Mouse (Mus musculus) CH12.LX (cell line): Measurements from ENCODE around the gene Renbp. TPM values are rescaled to one million over a fixed set of nuclear protein-coding genes. Genes with fewer than 3 reads are reported as not detected.

ENCODE experiments used
- DNase-seq: peaks from one replicate; pipeline ENCODE4 v3.0.0-alpha.2; 2013; ENCODE audit errors: extremely low read depth
- H3K27ac ChIP-seq: 2 replicates; pipeline ENCODE4 v1.5.1; 2012; ENCODE audit warnings: low read depth, mild to moderate bottlenecking, control low read depth, moderate library complexity; ENCODE audit not compliant: insufficient read depth
- H3K27me3 ChIP-seq: replicated peaks from 2 replicates; pipeline ENCODE3; 2012; ENCODE audit warnings: inconsistent platforms
- H3K36me3 ChIP-seq, 2 experiments: replicated peaks in 1 of 2; 2 replicates each; pipeline versions ENCODE3 to v1.6.1; 2012; ENCODE audit warnings: inconsistent platforms in 1 of 2, low read length in 1 of 2, mild to moderate bottlenecking in 1 of 2, mixed read lengths in 1 of 2, moderate library complexity in 1 of 2; ENCODE audit not compliant: control insufficient read depth in 1 of 2, insufficient read depth in 1 of 2
- H3K4me1 ChIP-seq, 2 experiments: 2 replicates each; pipeline ENCODE4 v1.6.1; 2012; ENCODE audit warnings: inconsistent platforms in 1 of 2, moderate library complexity in 1 of 2; ENCODE audit not compliant: insufficient read depth in 2 of 2, control insufficient read depth in 1 of 2
- H3K4me2 ChIP-seq: 2 replicates; pipeline ENCODE4 v1.6.1; 2012; ENCODE audit warnings: low read depth, mild to moderate bottlenecking, control low read depth; ENCODE audit not compliant: poor library complexity, insufficient read depth, severe bottlenecking
- H3K4me3 ChIP-seq, 3 experiments: fragments of 150-350 bp in 1 of 3; sonication (generic) in 1 of 3; replicated peaks in 1 of 3; 2 replicates each; pipeline versions ENCODE3 to v1.5.1; 2011 to 2012; ENCODE audit warnings: low read depth in 2 of 3, low read length in 2 of 3, mild to moderate bottlenecking in 2 of 3, moderate library complexity in 2 of 3, control low read depth in 1 of 3, improper control_type of control experiment in 1 of 3, inconsistent platforms in 1 of 3, mixed read lengths in 1 of 3; ENCODE audit not compliant: poor library complexity in 1 of 3
- H3K79me2 ChIP-seq: replicated peaks from 2 replicates; pipeline ENCODE4 v1.6.1; 2012; ENCODE audit warnings: mild to moderate bottlenecking, moderate library complexity; ENCODE audit not compliant: control insufficient read depth, poor library complexity, insufficient read depth, severe bottlenecking; ENCODE audit errors: extremely low read depth
- H3K9ac ChIP-seq: 2 replicates; pipeline ENCODE4 v1.6.1; 2012; ENCODE audit warnings: low read depth, mild to moderate bottlenecking, control low read depth, moderate library complexity; ENCODE audit not compliant: insufficient read depth
- H3K9me3 ChIP-seq: replicated peaks from 2 replicates; pipeline ENCODE3; 2012; ENCODE audit warnings: low read length, inconsistent platforms, mixed read lengths
- BHLHE40 ChIP-seq: IDR thresholded peaks from 2 replicates; pipeline ENCODE4 v1.6.1; 2011; ENCODE audit warnings: mild to moderate bottlenecking, low read depth, low read length, improper control_type of control experiment
- CHD1 ChIP-seq: IDR thresholded peaks from 2 replicates; pipeline ENCODE4 v1.6.1; 2012; ENCODE audit warnings: low read depth, low read length, improper control_type of control experiment, inconsistent platforms
- CHD2 ChIP-seq: IDR thresholded peaks from 2 replicates; pipeline ENCODE4 v1.6.1; 2011; ENCODE audit warnings: low read length, improper control_type of control experiment
- CTCF ChIP-seq, 2 experiments: IDR thresholded peaks in 1 of 2; conservative IDR thresholded peaks in 1 of 2; 2 replicates each; pipeline ENCODE4 v1.5.1; 2011 to 2012; ENCODE audit warnings: low read depth in 2 of 2, low read length in 2 of 2, improper control_type of control experiment in 1 of 2, inconsistent platforms in 1 of 2, mild to moderate bottlenecking in 1 of 2, moderate library complexity in 1 of 2
- E2F4 ChIP-seq: IDR thresholded peaks from 2 replicates; pipeline ENCODE4 v1.6.1; 2011; ENCODE audit warnings: low read depth, low read length, improper control_type of control experiment; ENCODE audit not compliant: insufficient replicate concordance
- ELF1 ChIP-seq: IDR thresholded peaks from 2 replicates; pipeline ENCODE4 v1.6.1; 2014; ENCODE audit warnings: low read depth, mild to moderate bottlenecking, inconsistent platforms, low read length, improper control_type of control experiment
- EP300 ChIP-seq: IDR thresholded peaks from 2 replicates; pipeline ENCODE4 v1.6.1; 2011; ENCODE audit warnings: low read length, improper control_type of control experiment
- ETS1 ChIP-seq: conservative IDR thresholded peaks from 2 replicates; pipeline ENCODE4 v1.6.1; 2012; ENCODE audit warnings: low read depth, mild to moderate bottlenecking, inconsistent platforms, low read length, improper control_type of control experiment, moderate library complexity
- GABPA ChIP-seq: IDR thresholded peaks from 2 replicates; pipeline ENCODE4 v1.6.1; 2012; ENCODE audit warnings: low read depth, low read length, improper control_type of control experiment, inconsistent platforms; ENCODE audit not compliant: insufficient replicate concordance
- HCFC1 ChIP-seq: IDR thresholded peaks from 2 replicates; pipeline ENCODE4 v1.6.1; 2012; ENCODE audit warnings: low read depth, mild to moderate bottlenecking, inconsistent platforms, low read length, improper control_type of control experiment
- IRF4 ChIP-seq: IDR thresholded peaks from 2 replicates; pipeline ENCODE4 v1.6.1; 2014; ENCODE audit warnings: low read depth, mild to moderate bottlenecking, inconsistent platforms, low read length, improper control_type of control experiment
- JUN ChIP-seq: IDR thresholded peaks from 2 replicates; pipeline ENCODE4 v1.6.1; 2011; ENCODE audit warnings: low read depth, mild to moderate bottlenecking, low read length, improper control_type of control experiment, moderate library complexity; ENCODE audit not compliant: insufficient read depth
- JUND ChIP-seq: conservative IDR thresholded peaks from 2 replicates; pipeline ENCODE4 v1.6.1; 2011; ENCODE audit warnings: low read depth, low read length, improper control_type of control experiment
- KAT2A ChIP-seq: IDR thresholded peaks from 2 replicates; pipeline ENCODE4 v1.6.1; 2012; ENCODE audit warnings: low read length, improper control_type of control experiment, inconsistent platforms; ENCODE audit not compliant: insufficient replicate concordance
- MAFK ChIP-seq: IDR thresholded peaks from 2 replicates; pipeline ENCODE4 v1.6.1; 2011; ENCODE audit warnings: low read length, improper control_type of control experiment; ENCODE audit not compliant: insufficient replicate concordance
- MAX ChIP-seq: IDR thresholded peaks from 2 replicates; pipeline ENCODE4 v1.6.1; 2011; ENCODE audit warnings: low read length, improper control_type of control experiment
- MAZ ChIP-seq: IDR thresholded peaks from 2 replicates; pipeline ENCODE4 v1.6.1; 2012; ENCODE audit warnings: low read depth, mild to moderate bottlenecking, inconsistent platforms, low read length, improper control_type of control experiment, moderate library complexity
- MEF2A ChIP-seq: IDR thresholded peaks from 2 replicates; pipeline ENCODE4 v1.6.1; 2014; ENCODE audit warnings: low read depth, mild to moderate bottlenecking, inconsistent platforms, low read length, improper control_type of control experiment, borderline replicate concordance
- MXI1 ChIP-seq: IDR thresholded peaks from 2 replicates; pipeline ENCODE4 v1.6.1; 2011; ENCODE audit warnings: mild to moderate bottlenecking, low read depth, low read length, improper control_type of control experiment
- MYC ChIP-seq: IDR thresholded peaks from 2 replicates; pipeline ENCODE4 v1.6.1; 2011; ENCODE audit warnings: low read depth, mild to moderate bottlenecking, improper control_type of control experiment, low read length
- NELFE ChIP-seq: IDR thresholded peaks from 2 replicates; pipeline ENCODE4 v1.6.1; 2011; ENCODE audit warnings: low read depth, low read length, improper control_type of control experiment
- NRF1 ChIP-seq: IDR thresholded peaks from 2 replicates; pipeline ENCODE4 v1.6.1; 2014; ENCODE audit warnings: low read depth, mild to moderate bottlenecking, inconsistent platforms, low read length, improper control_type of control experiment, moderate library complexity
- PAX5 ChIP-seq: IDR thresholded peaks from 2 replicates; pipeline ENCODE4 v1.6.1; 2012; ENCODE audit warnings: low read length, inconsistent platforms, mixed read lengths
- POLR2A ChIP-seq: IDR thresholded peaks from 2 replicates; pipeline ENCODE4 v1.6.1; 2011; ENCODE audit warnings: low read depth, mild to moderate bottlenecking, improper control_type of control experiment, low read length
- POLR2AphosphoS2 ChIP-seq: IDR thresholded peaks from 2 replicates; pipeline ENCODE4 v1.6.1; 2011; ENCODE audit warnings: low read depth, low read length, improper control_type of control experiment
- RAD21 ChIP-seq: IDR thresholded peaks from 2 replicates; pipeline ENCODE4 v1.6.1; 2011; ENCODE audit warnings: low read depth, mild to moderate bottlenecking, low read length, improper control_type of control experiment, moderate library complexity
- RCOR1 ChIP-seq: conservative IDR thresholded peaks from 2 replicates; pipeline ENCODE4 v1.6.1; 2012; ENCODE audit warnings: low read depth, mild to moderate bottlenecking, inconsistent platforms, low read length, improper control_type of control experiment
- SIN3A ChIP-seq: IDR thresholded peaks from 2 replicates; pipeline ENCODE4 v1.6.1; 2012; ENCODE audit warnings: low read length, improper control_type of control experiment, inconsistent platforms
- SMC3 ChIP-seq: IDR thresholded peaks from 2 replicates; pipeline ENCODE4 v1.6.1; 2011; ENCODE audit warnings: low read depth, low read length, improper control_type of control experiment
- TBP ChIP-seq: conservative IDR thresholded peaks from 2 replicates; pipeline ENCODE4 v1.6.1; 2011; ENCODE audit warnings: low read depth, low read length, improper control_type of control experiment
- TCF12 ChIP-seq: IDR thresholded peaks from 2 replicates; pipeline ENCODE4 v1.6.1; 2014; ENCODE audit warnings: low read depth, mild to moderate bottlenecking, inconsistent platforms, low read length, improper control_type of control experiment
- UBTF ChIP-seq: IDR thresholded peaks from 2 replicates; pipeline ENCODE4 v1.6.1; 2012; ENCODE audit warnings: low read depth, mild to moderate bottlenecking, inconsistent platforms, low read length, improper control_type of control experiment, moderate library complexity
- USF1 ChIP-seq: IDR thresholded peaks from 2 replicates; pipeline ENCODE4 v1.6.1; 2014; ENCODE audit warnings: low read depth, mild to moderate bottlenecking, inconsistent platforms, low read length, improper control_type of control experiment
- USF2 ChIP-seq: conservative IDR thresholded peaks from 2 replicates; pipeline ENCODE4 v1.6.1; 2011; ENCODE audit warnings: low read depth, low read length, improper control_type of control experiment
- ZC3H11A ChIP-seq: IDR thresholded peaks from 2 replicates; pipeline ENCODE4 v1.6.1; 2012; ENCODE audit warnings: low read depth, mild to moderate bottlenecking, inconsistent platforms, low read length, improper control_type of control experiment
- ZKSCAN1 ChIP-seq: IDR thresholded peaks from 2 replicates; pipeline ENCODE4 v1.6.1; 2012; ENCODE audit warnings: low read depth, inconsistent platforms, low read length, improper control_type of control experiment, borderline replicate concordance
- ZMIZ1 ChIP-seq: IDR thresholded peaks from 2 replicates; pipeline ENCODE4 v1.6.1; 2012; ENCODE audit warnings: low read depth, mild to moderate bottlenecking, inconsistent platforms, low read length, improper control_type of control experiment
- ZNF384 ChIP-seq: IDR thresholded peaks from 2 replicates; pipeline ENCODE4 v1.6.1; 2012; ENCODE audit warnings: low read depth, low read length, improper control_type of control experiment, inconsistent platforms
- dilution Hi-C: fragments of 300-500 bp; cut with MboI; formaldehyde crosslinking; loops from 2 replicates; pipeline ENCODE4 v1.14.3; 2020; ENCODE audit warnings: low sequenced_read_pairs; ENCODE audit not compliant: extremely low pct_unique_long_range_greater_than_20kb, extremely low pct_ligation_motif_present
- in situ Hi-C: fragments of 300-500 bp; cut with MboI; formaldehyde crosslinking; loops from 3 replicates; pipeline ENCODE4 v1.14.3; 2019; ENCODE audit warnings: low sequenced_read_pairs, low pct_ligation_motif_present, low pct_unique_long_range_greater_than_20kb, mixed read lengths
- polyA plus RNA-seq: library from polyadenylated mRNA; unstranded; fragments of >175 nt; gene quantifications from 2 replicates; pipeline ENCODE4 v1.2.1, GENCODE M21; 2012; ENCODE audit warnings: low read depth; ENCODE audit not compliant: insufficient read length
- total RNA-seq, 2 experiments: library from RNA; depleted of rRNA; stranded (reverse); fragments of 300-350 nt in 1 of 2; fragments of >200 nt in 1 of 2; gene quantifications; 2 replicates each; pipeline ENCODE4 v1.2.3; 2012 to 2014

The Renbp gene
- total and polyA plus RNA-seq, 3 experiments: 24.7 to 66.3 (median 43.4) TPM

- Histone ChIP-seq H3K4me3 (no peak overlapping the region), H3K4me1 (peaks cover 15 to 36% of the 10 kb centered on the region in 2 experiments; a peak in 3 of 4 replicates), H3K27me3 (no peaks in the 10 kb centered on the region), H3K36me3 (no peaks in the 10 kb centered on the region), H3K4me2 (no peak overlapping the region), H3K9me3 (no peaks in the 10 kb centered on the region), H3K79me2 (no peaks in the 10 kb centered on the region), H3K9ac (no peak overlapping the region), H3K27ac (0 out of 2 replicates have a peak overlapping the region, but pooled peaks have one; percentile 20)
- peak; percentile 80 for DNase-seq
- dilution Hi-C loops: no loop called here
- in situ Hi-C loops: no loop called here
- TF ChIP-seq MAX (no peak), SIN3A (no peak), IRF4 (peak; percentile 93), MEF2A (no peak), USF1 (no peak), CTCF (conservative IDR thresholded peaks at IDR 0.05 in 1 of 2, IDR thresholded peaks at IDR 0.05 in 1 of 2; ENCODE audit: low read depth in 2 of 2, low read length in 2 of 2) (no peak), ZC3H11A (no peak), ZMIZ1 (no peak), TCF12 (peak; percentile 31; the same call in 1 of the 2 replicates), BHLHE40 (peak; percentile 63; the same call in 1 of the 2 replicates), RCOR1 (no peak), UBTF (no peak), KAT2A (no peak), MAZ (no peak), ZKSCAN1 (no peak), NRF1 (no peak), RAD21 (no peak), EP300 (peak; percentile 61; the same call in 1 of the 2 replicates), JUND (peak; percentile 91), POLR2AphosphoS2 (no peak), CHD2 (no peak), TBP (0 out of 2 replicates have a peak, but pooled peaks have one; percentile 41), MAFK (no peak), ETS1 (0 out of 2 replicates have a peak, but pooled peaks have one; percentile 29), MXI1 (no peak), E2F4 (no peak), HCFC1 (no peak), GABPA (no peak), JUN (peak; percentile 77), POLR2A (no peak), ZNF384 (no peak), NELFE (no peak), PAX5 (no peak), SMC3 (no peak), CHD1 (no peak), MYC (peak; percentile 68; the same call in 1 of the 2 replicates), ELF1 (no peak), USF2 (no peak)
Observed at GRCm38 (mm10) chrX:73976283-73976682, 45.6 kb upstream of the Renbp start.
